Mouse (Mus musculus) C2C12 (cell line): ENCODE measurements at regions not wholly inside any gene's neighbourhood (a gene's known extent, or its start where the extent isn't known, plus 50 kb on each side); places are given as distances from the start of the nearest gene placed in this dataset.

Experiments used
- CTCF ChIP-seq: IDR thresholded peaks from one replicate; pipeline ENCODE4 v1.5.1; 2011; ENCODE audit not compliant: control insufficient read depth, insufficient read depth, insufficient read length
- USF1 ChIP-seq: IDR thresholded peaks from one replicate; pipeline ENCODE4 v1.6.1; 2011; ENCODE audit warnings: low read depth, mild to moderate bottlenecking, control low read depth, moderate library complexity

- TF ChIP-seq USF1 (no peak), CTCF (no peak)
These were observed 265.6 kb upstream of the Nrp1 start for GRCm38 (mm10) chr8:128092826-128093225.
